Mouse (Mus musculus): ENCODE measurements around the gene E430018J23Rik.
"Not testable (repeated sequence)": the region's sequence is repeated elsewhere in the genome, so short reads cannot be mapped to it uniquely, and the experiment has no call there.

DNA sequence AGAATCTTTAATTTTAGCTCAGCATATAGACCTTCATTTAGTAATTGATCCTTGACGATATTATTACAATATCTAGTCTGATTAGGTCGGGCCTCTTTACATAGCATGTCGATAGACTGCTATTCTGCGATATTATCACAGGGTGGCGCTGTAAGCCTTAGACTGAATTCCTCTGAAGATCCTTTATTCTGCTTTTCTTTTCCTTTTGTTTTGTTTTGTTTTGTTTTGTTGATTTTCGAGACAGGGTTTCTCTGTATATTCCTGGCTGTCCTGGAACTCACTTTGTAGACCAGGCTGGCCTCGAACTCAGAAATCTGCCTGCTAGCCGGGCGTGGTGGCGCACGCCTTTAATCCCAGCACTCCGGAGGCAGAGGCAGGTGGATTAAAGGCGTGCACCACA lies 31.0 kb downstream of the E430018J23Rik start:
- not testable (repeated sequence) for TF ChIP-seq EP300 (IDR thresholded peaks at IDR 0.05; ENCODE audit: low read depth)
- peak; percentile 82 for TF ChIP-seq CTCF (IDR thresholded peaks at IDR 0.05; ENCODE audit: low read depth)
